Mouse (Mus musculus) myocyte (in vitro differentiated cells): ENCODE data around the gene Tspan15.

ENCODE experiments used
- CEBPB ChIP-seq: IDR thresholded peaks from 2 replicates; pipeline ENCODE4 v1.6.1; 2011; ENCODE audit warnings: mild to moderate bottlenecking, moderate library complexity; ENCODE audit not compliant: poor library complexity, insufficient read depth, severe bottlenecking
- MAX ChIP-seq: IDR thresholded peaks from one replicate; pipeline ENCODE4 v1.6.1; 2011; ENCODE audit warnings: low read depth, mild to moderate bottlenecking, control low read depth
- MYOD1 ChIP-seq, 3 experiments: IDR thresholded peaks; one replicate each; pipeline ENCODE4 v1.6.1; 2011; ENCODE audit warnings: control low read depth in 2 of 3, low read depth in 2 of 3, mild to moderate bottlenecking in 2 of 3, moderate library complexity in 1 of 3; ENCODE audit not compliant: insufficient read length in 2 of 3, control insufficient read depth in 1 of 3
- MYOG ChIP-seq, 3 experiments: IDR thresholded peaks; one replicate each; pipeline ENCODE4 v1.6.1; 2011; ENCODE audit warnings: control low read depth in 2 of 3, low read depth in 2 of 3, mild to moderate bottlenecking in 2 of 3; ENCODE audit not compliant: insufficient read length in 2 of 3, control insufficient read depth in 1 of 3, insufficient read depth in 1 of 3
- POLR2A ChIP-seq: IDR thresholded peaks from one replicate; pipeline ENCODE4 v1.6.1; 2011; ENCODE audit warnings: low read depth, mild to moderate bottlenecking, control low read depth, moderate library complexity; ENCODE audit not compliant: insufficient read length
- POLR2AphosphoS2 ChIP-seq: IDR thresholded peaks from one replicate; pipeline ENCODE4 v1.6.1; 2011; ENCODE audit warnings: low read depth, control low read depth; ENCODE audit not compliant: insufficient read length
- REST ChIP-seq: IDR thresholded peaks from one replicate; pipeline ENCODE4 v1.6.1; 2011; ENCODE audit warnings: mild to moderate bottlenecking, control low read depth, moderate library complexity; ENCODE audit not compliant: insufficient read depth, insufficient read length
- SRF ChIP-seq: IDR thresholded peaks from one replicate; pipeline ENCODE4 v1.6.1; 2011; ENCODE audit warnings: low read depth; ENCODE audit not compliant: control insufficient read depth, insufficient read length
- TCF12 ChIP-seq: IDR thresholded peaks from one replicate; pipeline ENCODE4 v1.6.1; 2011; ENCODE audit warnings: mild to moderate bottlenecking, control low read depth; ENCODE audit not compliant: poor library complexity, insufficient read depth, severe bottlenecking
- TCF3 ChIP-seq: IDR thresholded peaks from one replicate; pipeline ENCODE4 v1.6.1; 2011; ENCODE audit warnings: low read depth, control low read depth; ENCODE audit not compliant: insufficient read length
- USF1 ChIP-seq: IDR thresholded peaks from one replicate; pipeline ENCODE4 v1.6.1; 2011; ENCODE audit warnings: low read depth, mild to moderate bottlenecking, control low read depth, moderate library complexity

DNA sequence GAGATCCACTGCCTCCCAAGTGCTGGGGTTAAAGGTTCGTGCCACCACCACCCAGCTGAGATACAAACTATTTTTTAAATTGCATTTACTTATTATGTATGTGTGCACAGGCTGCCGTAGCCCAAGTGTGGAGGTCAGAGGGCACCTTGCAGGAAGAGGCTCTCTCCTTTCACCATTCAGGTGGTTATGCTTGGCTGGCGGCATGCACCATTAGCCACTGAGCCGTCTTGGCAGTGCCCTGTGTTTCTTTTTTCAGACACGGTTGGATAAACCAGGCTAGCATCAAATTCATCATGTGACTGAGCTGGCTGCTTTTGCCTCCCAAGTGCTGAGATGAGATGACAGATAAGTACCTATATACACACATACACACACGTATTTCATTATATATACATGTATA lies 8.2 kb upstream of the Tspan15 start:
- no peak for TF ChIP-seq CEBPB
- TF ChIP-seq MAX: no peak
- TF ChIP-seq USF1: peak; percentile 9
- TF ChIP-seq POLR2A: no peak
- no peak for TF ChIP-seq TCF3
- TF ChIP-seq TCF12: no peak
- TF ChIP-seq POLR2AphosphoS2: no peak
- TF ChIP-seq SRF: no peak
- TF ChIP-seq MYOG (IDR thresholded peaks at IDR 0.05; ENCODE audit: control insufficient read depth in 1 of 3, insufficient read depth in 1 of 3, insufficient read length in 2 of 3, low read depth in 2 of 3): no peak
- no peak for TF ChIP-seq MYOD1 (IDR thresholded peaks at IDR 0.05; ENCODE audit: control insufficient read depth in 1 of 3, insufficient read length in 2 of 3, low read depth in 2 of 3)
- no peak for TF ChIP-seq REST
